Mouse (Mus musculus) mature B cell (primary cell): Measurements from ENCODE around the gene Cnot3.

ENCODE experiments used
- in situ Hi-C: fragments of 300-500 bp; cut with MboI; formaldehyde crosslinking; loops from 2 replicates; pipeline ENCODE4 v1.14.3; 2019

The Cnot3 gene

DNA sequence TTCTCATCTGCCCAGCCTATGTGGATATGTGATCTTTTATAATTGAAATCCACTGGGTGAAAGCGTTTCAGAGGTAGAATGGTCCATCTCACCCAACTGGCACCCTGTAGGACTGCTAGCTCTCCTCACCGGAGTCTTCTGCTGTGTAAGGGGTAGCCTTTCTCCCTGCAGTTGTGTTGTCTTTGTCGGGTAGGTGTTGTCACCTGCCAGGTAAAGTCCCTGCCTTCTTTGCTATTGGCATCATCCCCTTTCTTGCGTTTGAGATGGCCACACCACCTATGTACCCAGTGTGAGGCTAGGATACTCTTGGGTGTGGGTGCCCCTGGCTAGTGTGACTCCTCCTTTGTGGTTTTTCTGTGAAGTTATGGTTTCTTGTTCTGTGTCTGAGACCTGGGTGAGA is 1.6 kb downstream of the Cnot3 start:
- in situ Hi-C loops: no loop called here

DNA sequence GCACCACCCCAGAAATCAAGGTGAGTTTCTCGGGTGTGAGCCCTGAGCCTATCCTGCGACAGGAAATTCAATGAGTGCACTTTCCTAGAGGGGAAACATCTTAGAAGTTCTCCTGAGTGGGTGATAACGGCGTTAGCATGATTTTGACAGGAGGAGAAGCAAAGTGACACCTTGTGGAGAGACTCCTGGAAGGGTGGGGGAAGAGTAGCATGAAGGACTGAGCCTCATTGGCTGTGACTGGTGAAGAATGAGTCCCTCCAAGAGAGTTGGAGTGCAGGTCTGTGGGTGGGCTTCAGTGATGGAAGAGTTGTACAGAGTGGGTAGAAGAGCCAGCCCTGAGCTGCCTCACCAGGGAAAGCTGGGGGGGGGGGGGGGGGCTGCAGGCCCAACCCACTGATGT is 11.9 kb downstream of the Cnot3 start:
- in situ Hi-C loops: no loop called here

GRCm38 (mm10) chr7:3658578-3658977 is 13.5 kb downstream of the Cnot3 start:
- in situ Hi-C loops: no loop called here

- in situ Hi-C loops: no loop called here
Measured at GRCm38 (mm10) chr7:3664524-3665214, 19.6 kb downstream of the Cnot3 start.

- in situ Hi-C loops: no loop called here
Measured at GRCm38 (mm10) chr7:3665215-3666114, 20.4 kb downstream of the Cnot3 start, which contains the start of gene Leng1. Gene Leng1 (minus strand): TSS chr7:3665840.

- in situ Hi-C loops: no loop called here
Measured at GRCm38 (mm10) chr7:3666921-3667391, 21.9 kb downstream of the Cnot3 start.

- in situ Hi-C loops: loop anchor here (10.0 kb wide), 1 partner anchor 60 kb away; the partner anchor contains the start of genes Ndufa3 and Oscar
Measured at GRCm38 (mm10) chr7:3674507-3675227, 29.6 kb downstream of the Cnot3 start.

- in situ Hi-C loops: loop anchor here (10.0 kb wide), 1 partner anchor 60 kb away; the partner anchor contains the start of genes Ndufa3 and Oscar
Measured at GRCm38 (mm10) chr7:3675228-3675548, 30.1 kb downstream of the Cnot3 start.

DNA sequence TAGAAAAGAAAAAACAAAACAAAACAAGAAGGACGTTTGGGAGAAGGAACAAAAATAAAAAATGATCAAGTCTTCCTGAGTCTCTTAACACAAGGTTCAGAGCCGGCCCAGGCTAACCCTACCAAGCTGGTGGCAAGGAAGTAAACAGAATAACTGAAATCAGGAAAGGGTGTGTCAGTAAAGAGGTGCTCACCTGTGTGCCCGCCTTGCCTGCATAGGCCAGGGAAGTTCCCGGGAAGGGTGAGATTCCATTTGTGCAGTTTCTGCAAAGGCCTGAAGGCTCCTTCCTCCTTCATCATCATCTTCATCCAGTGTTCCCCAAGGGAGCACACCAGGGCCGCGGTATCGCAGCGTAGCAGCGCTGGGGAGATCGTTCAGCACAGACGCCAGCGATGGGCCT is 31.3 kb downstream of the Cnot3 start:
- in situ Hi-C loops: loop anchor here (10.0 kb wide), 1 partner anchor 62 kb away; the partner anchor contains the start of genes Ndufa3 and Oscar

DNA sequence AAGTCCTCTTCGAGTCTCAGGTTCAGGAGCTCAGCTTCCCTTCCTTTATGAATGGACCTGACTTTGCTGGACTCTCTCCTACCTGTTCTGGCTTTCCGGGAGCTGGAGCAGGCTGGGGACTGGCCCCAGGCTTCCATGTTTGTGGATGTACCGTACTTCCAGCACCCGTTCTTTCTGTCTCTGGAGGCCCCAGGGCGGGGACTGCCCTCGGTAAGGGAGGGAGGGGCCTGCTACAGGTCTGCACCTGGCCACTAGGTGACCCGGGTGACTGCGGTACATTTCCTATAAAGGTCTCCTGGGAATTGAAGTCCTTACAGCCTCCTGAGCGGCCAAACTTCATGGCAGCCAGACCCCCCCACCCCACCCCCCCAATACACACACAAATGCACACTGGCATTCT is 32.3 kb downstream of the Cnot3 start, which contains the start of gene Tmc4:
Gene Tmc4 (minus strand): TSS at position 212 of the 400 bp plus-strand sequence.
- in situ Hi-C loops: loop anchor here (10.0 kb wide), 1 partner anchor 63 kb away; the partner anchor contains the start of genes Ndufa3 and Oscar

DNA sequence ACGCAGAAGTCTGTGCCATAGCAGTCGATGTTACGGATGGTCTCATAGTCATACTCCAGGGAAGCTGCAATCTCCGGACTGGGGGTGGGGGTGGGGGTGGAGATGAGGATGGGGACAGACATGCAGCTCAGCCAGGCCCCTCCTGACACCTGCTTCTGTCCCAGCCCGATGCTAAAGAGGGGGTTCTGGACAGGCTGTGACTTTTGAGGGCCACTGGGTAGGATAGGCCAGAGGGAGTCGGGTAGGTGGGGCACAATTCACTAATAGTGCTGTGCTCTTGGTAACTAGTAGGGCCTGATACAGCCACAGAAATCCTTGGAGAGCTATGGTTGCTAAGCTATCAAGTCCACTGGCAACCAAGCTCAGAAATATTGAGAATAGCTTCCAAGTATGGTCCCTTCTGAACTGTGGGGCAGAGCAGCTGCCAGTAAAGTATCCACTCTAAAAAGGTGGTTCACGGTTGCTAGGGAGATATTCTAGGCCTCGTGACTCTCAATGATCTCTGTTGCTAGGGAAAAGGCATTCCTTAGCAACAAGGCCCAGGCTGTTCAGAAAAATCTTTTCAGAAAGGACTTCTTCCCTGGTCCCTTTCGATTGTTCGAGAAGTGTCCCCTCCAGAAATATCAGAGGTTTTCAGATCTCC is 39.0 kb downstream of the Cnot3 start:
- in situ Hi-C loops: no loop called here

DNA sequence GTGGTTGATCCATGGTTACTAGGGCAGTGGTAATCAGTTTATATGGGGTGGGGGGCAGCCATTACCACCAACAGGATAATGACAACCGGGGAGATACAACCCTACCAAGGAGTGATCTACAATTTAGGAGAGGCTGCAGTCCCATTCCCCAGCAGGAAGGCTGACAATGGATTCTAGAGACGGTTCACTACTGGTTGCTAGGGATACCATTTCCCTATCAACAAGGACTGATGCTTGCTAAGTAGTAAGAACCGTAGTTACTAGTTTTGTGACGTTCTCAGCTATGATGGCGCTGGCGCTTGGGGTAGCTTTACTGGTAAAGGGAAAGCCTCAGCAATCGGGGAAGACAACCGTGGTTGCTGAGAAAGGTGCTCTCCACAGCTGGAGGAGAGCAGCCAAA is 39.6 kb downstream of the Cnot3 start:
- in situ Hi-C loops: no loop called here

GRCm38 (mm10) chr7:3685400-3686187 is 40.5 kb downstream of the Cnot3 start:
- in situ Hi-C loops: no loop called here

DNA sequence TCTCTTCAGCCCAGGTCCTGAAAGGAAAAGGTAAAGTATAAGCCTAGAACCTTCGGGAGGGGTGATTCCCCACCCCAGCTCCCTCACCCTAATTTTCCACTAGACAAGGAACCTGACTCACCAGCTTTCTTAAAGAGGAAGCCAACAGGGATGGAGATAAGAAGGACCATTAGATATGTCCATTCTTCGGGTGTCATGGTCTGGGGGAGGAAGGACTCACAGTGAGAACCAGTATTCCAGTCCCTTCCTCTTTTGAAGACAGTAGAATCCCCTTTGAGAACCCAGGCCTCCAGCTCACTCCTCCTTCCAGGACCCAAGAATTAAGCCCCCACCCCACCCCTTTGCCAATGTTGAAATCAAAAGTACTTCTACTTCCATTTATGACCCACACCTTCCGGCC is 46.9 kb downstream of the Cnot3 start:
- in situ Hi-C loops: no loop called here

DNA sequence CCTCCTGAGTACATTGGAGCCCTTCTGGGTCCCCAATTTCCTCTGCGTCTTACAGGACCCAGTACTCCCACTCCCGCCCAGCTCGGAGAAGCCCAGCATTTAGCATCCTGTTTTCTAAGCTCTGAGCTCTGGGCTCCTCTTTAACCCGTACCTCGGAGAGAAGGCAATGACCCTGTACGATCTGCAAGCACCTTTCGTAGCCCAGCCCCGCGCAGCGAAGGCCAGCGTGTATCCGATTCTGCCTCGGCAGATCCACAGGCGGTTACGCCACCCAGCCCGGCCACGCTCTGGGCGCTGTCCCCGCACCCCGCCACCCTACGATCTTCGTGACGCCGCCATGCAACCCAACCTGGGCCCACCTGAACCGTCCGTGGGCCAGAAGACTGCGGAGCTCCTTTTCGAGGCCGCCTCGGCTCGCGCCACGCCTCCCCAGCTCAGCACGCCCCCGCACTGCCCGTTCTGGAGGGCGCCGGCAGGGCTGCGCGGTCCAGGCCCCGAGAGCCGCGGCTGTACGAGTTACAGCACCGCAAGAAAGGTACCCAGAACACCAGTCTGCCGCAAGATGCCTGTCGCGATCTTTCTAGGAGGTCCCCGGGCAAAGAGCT is 47.4 kb downstream of the Cnot3 start, which contains the start of gene Tsen34:
Gene Tsen34 (plus strand): TSS at position 482 of the 605 bp plus-strand sequence.
- in situ Hi-C loops: no loop called here

DNA sequence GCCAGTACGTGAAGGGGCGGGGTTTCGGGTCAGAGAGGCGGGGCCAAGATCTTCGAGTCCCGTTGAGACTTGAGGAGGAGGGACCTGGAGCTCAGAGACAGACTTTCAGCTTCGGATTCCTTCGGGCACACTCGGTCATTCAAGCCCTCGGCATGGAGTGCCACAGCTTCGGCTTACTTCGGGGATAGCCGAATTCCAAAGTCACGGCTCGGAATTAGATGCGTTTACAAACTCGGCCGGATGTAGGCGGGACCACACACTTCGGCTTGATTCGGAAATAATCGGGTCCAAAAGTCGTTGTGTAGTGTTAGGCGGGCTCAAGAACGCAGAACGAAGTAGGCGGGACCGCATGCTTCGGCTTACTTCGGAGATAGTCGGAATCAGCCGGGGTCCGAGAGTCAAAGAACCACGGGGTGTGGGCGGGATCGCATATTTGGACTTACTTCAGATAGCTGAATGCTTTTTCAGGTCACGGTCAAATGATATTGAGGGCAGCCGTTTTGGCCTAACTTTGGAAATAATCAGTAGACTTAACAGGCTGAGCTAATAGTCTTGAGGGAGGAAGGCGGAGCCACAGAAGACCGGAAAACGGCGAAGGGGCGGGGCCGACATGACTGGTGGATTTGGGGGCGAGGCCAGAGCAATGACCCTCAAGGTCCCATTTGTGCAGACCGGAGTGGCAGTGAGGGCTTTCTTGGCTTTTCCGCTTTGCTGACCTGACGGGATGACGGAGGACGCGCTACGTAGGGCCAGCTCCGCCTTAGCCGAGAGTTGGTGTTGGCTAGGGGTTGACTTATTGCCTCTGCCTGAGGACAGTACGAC is 48.1 kb downstream of the Cnot3 start, which contains the start of gene Mboat7:
Gene Mboat7 (minus strand): TSS at position 537 of the 822 bp plus-strand sequence.
- in situ Hi-C loops: no loop called here

DNA sequence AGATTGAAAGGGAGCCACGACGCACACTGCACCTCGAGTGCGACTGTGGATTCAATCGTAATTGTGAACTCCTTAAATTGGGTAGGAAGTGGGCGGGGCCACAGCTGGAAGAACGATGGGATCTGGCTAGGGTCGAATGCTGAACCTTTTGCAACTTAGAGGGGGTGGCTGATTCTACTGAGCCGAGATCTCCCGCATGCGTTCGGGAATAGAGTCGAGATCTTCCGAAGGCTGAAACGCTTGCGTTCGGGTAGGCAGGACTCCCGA is 48.7 kb downstream of the Cnot3 start:
- in situ Hi-C loops: no loop called here

DNA sequence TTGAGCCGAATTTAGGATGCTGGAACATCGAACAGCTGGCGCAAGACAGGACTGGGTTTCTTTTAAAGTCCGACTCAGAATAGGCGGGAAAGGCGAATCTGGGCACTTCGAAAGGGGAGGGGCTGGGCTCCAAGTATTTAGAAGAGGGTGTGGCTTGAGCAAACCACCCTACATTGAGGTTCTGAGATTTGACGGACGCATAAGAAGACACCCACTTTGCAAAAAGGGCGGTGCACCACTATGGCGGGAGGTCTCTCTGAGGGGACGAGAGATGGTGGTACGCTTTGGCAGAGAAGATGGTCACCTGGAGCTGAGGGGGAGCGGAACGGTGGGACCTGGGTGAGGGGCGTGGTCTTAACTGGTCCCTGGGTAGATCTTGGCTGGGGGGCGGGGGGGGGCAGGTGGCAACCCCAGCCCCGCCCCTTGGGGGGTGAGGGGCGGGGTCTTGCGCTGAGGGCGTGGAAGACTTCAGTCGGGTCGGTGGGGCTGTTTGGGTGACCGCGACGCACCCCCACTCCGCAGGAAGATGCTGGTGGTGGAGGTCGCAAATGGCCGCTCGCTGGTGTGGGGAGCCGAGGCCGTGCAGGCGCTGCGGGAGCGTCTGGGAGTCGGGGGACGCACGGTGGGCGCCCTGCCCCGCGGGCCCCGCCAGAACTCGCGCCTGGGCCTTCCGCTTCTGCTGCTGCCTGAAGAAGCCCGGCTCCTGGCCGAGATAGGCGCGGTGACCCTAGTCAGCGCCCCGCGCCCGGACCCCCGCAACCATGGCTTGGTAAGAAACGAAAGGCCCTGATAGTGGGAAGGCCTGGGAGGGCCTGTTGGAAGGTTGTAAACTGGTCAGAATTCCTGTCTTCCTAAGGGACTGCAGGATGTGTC is 49.2 kb downstream of the Cnot3 start:
- in situ Hi-C loops: no loop called here
